Mouse (Mus musculus) ES-Bruce4 (cell line): ENCODE measurements around the gene Spz1.

Source experiments
- CTCF ChIP-seq: IDR thresholded peaks from one replicate; pipeline ENCODE4 v1.8.1; 2011; ENCODE audit warnings: low read depth, low read length
- EP300 ChIP-seq: IDR thresholded peaks from 2 replicates; pipeline ENCODE4 v1.6.1; 2011; ENCODE audit warnings: low read depth, low read length; ENCODE audit not compliant: insufficient read depth
- POLR2A ChIP-seq: IDR thresholded peaks from one replicate; pipeline ENCODE4 v1.8.1; 2011; ENCODE audit warnings: low read length; ENCODE audit not compliant: insufficient read depth

- TF ChIP-seq CTCF (no peak), POLR2A (no peak), EP300 (no peak)
These were observed 18.9 kb upstream of the Spz1 start for GRCm38 (mm10) chr13:92594907-92595306.
